Mouse (Mus musculus): ENCODE measurements around the gene Dus2.

Dus2 gene

GRCm38 (mm10) chr8:106102321-106102720, 111.2 kb downstream of the Dus2 start:
- DNase-seq: no peak
